Mouse (Mus musculus) spleen, adult 2 months (tissue): ENCODE results near the gene Cenpo. TPM values are rescaled to one million over a fixed set of nuclear protein-coding genes. Genes with fewer than 3 reads are reported as not detected.
"Not testable (repeated sequence)": the region's sequence is repeated elsewhere in the genome, so short reads cannot be mapped to it uniquely, and the experiment has no call there.

Experiments used
- DNase-seq, 2 experiments: peaks; one replicate each; pipeline versions ENCODE4 v3.0.0 to v3.0.0-alpha.2; 2012 to 2021; ENCODE audit warnings: low spot score in 2 of 2, low read depth in 1 of 2
- H3K27ac ChIP-seq: fragments of 200-500 bp; 2 replicates; pipeline ENCODE4 v1.5.1; 2012; ENCODE audit warnings: low read length, inconsistent platforms; ENCODE audit not compliant: insufficient read depth
- H3K27me3 ChIP-seq: fragments of 200-500 bp; 2 replicates; pipeline ENCODE4 v1.6.1; 2012; ENCODE audit warnings: mild to moderate bottlenecking, moderate library complexity, low read length, inconsistent platforms; ENCODE audit not compliant: control insufficient read depth, insufficient read depth
- H3K36me3 ChIP-seq: fragments of 200-500 bp; 2 replicates; pipeline ENCODE4 v1.6.1; 2012; ENCODE audit warnings: mild to moderate bottlenecking, low read length, inconsistent platforms; ENCODE audit not compliant: control insufficient read depth, insufficient read depth
- H3K4me1 ChIP-seq: fragments of 200-500 bp; 2 replicates; pipeline ENCODE4 v1.6.1; 2011; ENCODE audit warnings: inconsistent platforms; ENCODE audit not compliant: control insufficient read depth, insufficient read depth, insufficient read length
- H3K4me3 ChIP-seq: fragments of 200-500 bp; 2 replicates; pipeline ENCODE4 v1.5.1; 2011; ENCODE audit warnings: mild to moderate bottlenecking, inconsistent platforms; ENCODE audit not compliant: insufficient read depth, insufficient read length; ENCODE audit errors: extremely low read depth
- CTCF ChIP-seq: fragments of 200-500 bp; IDR thresholded peaks from 2 replicates; pipeline ENCODE4 v1.5.1; 2011; ENCODE audit warnings: mild to moderate bottlenecking, inconsistent platforms; ENCODE audit not compliant: insufficient read depth, insufficient read length, insufficient replicate concordance; ENCODE audit errors: extremely low read depth
- POLR2A ChIP-seq: fragments of 200-500 bp; IDR thresholded peaks from 2 replicates; pipeline ENCODE4 v1.6.1; 2011; ENCODE audit warnings: low read depth, low read length, inconsistent platforms
- WGBS: fragments of 180-500 bp; shearing (Covaris S2); methylation state at CpG from one replicate; pipeline ENCODE4 v1.1.7; 2018; 5-methylcytosine and 5-hydroxymethylcytosine counted together
- polyA plus RNA-seq: library from polyadenylated mRNA; depleted of rRNA; stranded (reverse); fragments of >200 nt; gene quantifications from 2 replicates; pipeline ENCODE4 v1.2.3, GENCODE M21; 2012

Gene Cenpo
- polyA plus RNA-seq, 1 experiment, result 10.6 TPM

- DNase-seq, result no peak
- WGBS, result 89% methylated on average over 6 of the region's 6 CpGs
- Histone ChIP-seq H3K4me3 (no peak overlapping the region), H3K4me1 (no peaks in the 10 kb centered on the region), H3K36me3 (peaks cover 13% of the 10 kb centered on the region; the same call in 1 of the 2 replicates), H3K27me3 (no peaks in the 10 kb centered on the region), H3K27ac (no peak overlapping the region)
- no peak for TF ChIP-seq POLR2A
- no peak for TF ChIP-seq CTCF
These were observed 15.7 kb upstream of the Cenpo start for GRCm38 (mm10) chr12:4249786-4250185.

DNA sequence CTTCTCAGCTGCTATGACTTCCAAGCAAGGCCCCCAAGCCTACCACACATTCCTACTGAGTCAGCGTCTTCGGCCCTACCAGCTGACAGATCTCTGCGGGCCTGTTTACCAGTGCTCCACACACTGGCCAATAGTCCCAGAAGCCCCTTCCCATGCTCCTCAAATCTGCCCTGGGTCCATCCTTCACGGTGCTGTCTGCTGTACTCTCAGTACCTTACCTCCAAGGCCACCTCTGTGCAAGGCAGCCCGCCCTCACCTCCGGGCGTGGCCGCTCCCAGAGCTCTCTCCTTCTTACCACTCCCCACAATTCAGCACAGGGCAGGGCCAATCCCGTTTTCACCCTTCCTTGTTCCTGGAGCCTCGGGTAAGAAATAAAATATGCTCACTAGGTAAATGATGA lies 11.6 kb upstream of the Cenpo start:
- no peak for DNase-seq
- Histone ChIP-seq H3K4me3 (no peak overlapping the region), H3K36me3 (peaks cover 9% of the 10 kb centered on the region; the same call in 1 of the 2 replicates), H3K4me1 (no peaks in the 10 kb centered on the region), H3K27ac (no peak overlapping the region), H3K27me3 (no peaks in the 10 kb centered on the region)
- WGBS, result 89% methylated on average over 10 of the region's 10 CpGs
- TF ChIP-seq POLR2A (no peak), CTCF (no peak)

DNA sequence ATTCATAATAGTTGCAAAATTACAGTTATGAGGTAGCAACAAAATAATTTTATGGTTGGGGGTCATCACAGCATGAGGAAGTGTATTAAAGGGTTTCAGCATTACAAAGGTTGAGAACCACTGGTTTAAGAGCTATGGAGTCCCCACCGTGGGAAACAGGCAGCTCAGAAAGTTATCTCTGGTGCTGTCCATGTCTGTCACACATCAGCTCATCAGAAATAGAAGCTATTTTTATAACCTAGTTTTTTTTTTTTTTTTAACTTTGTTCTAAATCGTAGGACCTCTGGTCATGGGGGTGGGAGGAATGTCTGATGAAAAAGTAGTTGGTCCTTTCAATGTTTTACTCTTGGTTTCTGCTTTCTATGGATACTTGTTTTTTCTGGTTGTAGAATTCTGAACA lies 9.7 kb upstream of the Cenpo start:
- Histone ChIP-seq H3K4me1 (no peaks in the 10 kb centered on the region), H3K36me3 (peaks cover 2% of the 10 kb centered on the region; the same call in 1 of the 2 replicates), H3K4me3 (no peak overlapping the region), H3K27me3 (no peaks in the 10 kb centered on the region), H3K27ac (no peak overlapping the region)
- TF ChIP-seq POLR2A (no peak), CTCF (no peak)
- WGBS, result 76% methylated on average over 2 of the region's 2 CpGs
- no peak for DNase-seq

DNA sequence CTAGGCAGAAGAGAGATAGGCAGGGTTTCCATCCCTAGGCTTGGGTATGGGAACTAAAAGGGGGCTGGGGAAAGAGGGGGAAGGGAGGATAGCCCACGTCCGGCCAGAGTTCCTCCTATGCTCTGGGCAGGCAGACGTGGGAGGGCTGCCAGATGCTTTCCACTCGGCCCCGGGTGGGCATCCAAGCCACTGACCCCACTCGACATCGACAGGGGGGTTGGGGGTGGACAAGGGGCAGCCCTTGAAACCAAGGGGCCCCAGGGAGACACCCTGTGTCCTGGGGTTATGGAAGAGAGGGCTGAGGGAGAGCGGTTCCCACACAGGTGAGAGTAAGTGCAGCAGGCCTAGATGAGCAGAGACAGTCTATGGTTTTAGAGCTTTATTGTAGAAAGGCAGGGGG lies 6.2 kb upstream of the Cenpo start:
- 85% methylated on average over 8 of the region's 8 CpGs for WGBS
- H3K4me1 ChIP-seq, H3K27ac ChIP-seq, DNase-seq, H3K4me3 ChIP-seq, H3K27me3 ChIP-seq, H3K36me3 ChIP-seq: not testable (repeated sequence)

DNA sequence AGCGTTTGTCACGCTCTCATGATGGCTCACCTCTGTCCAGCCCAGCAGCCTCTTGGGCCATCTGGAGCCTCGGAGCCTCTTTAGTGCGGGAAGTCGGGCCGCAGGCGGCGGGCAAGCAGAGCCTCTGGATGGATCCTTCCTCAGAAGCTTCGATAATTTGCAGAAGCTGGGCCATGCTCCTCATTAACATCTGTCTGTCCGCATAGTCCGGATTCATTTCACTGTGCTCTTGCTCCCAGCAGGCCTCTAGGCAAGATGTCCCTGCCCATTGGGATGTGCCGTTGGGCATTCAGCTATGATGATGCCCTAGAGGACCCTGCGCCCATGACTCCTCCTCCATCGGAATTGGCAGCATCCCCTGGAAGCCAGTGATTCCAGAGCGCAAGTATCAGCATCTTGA lies 3.4 kb upstream of the Cenpo start:
- 92% methylated on average over 15 of the region's 15 CpGs for WGBS
- H3K27ac ChIP-seq, result 0 out of 2 replicates have a peak overlapping the region, but pooled peaks have one; percentile 21
- no peak overlapping the region for H3K4me3 ChIP-seq
- DNase-seq, result no peak
- H3K27me3 ChIP-seq, result no peaks in the 10 kb centered on the region
- H3K4me1 ChIP-seq, result peaks cover 3% of the 10 kb centered on the region; the same call in 1 of the 2 replicates
- H3K36me3 ChIP-seq, result peaks cover 3% of the 10 kb centered on the region; the same call in 1 of the 2 replicates
- no peak for TF ChIP-seq CTCF
- no peak for TF ChIP-seq POLR2A

GRCm38 (mm10) chr12:4232777-4233176 lies 1.3 kb downstream of the Cenpo start:
- H3K4me1 ChIP-seq, result peaks cover 3% of the 10 kb centered on the region; the same call in 1 of the 2 replicates
- no peak overlapping the region for H3K27ac ChIP-seq
- H3K27me3 ChIP-seq, result no peaks in the 10 kb centered on the region
- TF ChIP-seq CTCF, result no peak
- no peak for TF ChIP-seq POLR2A
- WGBS, result 14% methylated on average over 4 of the region's 4 CpGs
- no peak for DNase-seq
- H3K36me3 ChIP-seq, result peaks cover 7% of the 10 kb centered on the region
- H3K4me3 ChIP-seq, result no peak overlapping the region; the same call in 1 of the 2 replicates

GRCm38 (mm10) chr12:4230156-4230555 lies 3.9 kb downstream of the Cenpo start:
- TF ChIP-seq POLR2A, result no peak
- TF ChIP-seq CTCF, result no peak
- Histone ChIP-seq H3K4me3 (no peak overlapping the region), H3K27ac (no peak overlapping the region), H3K4me1 (peaks cover 3% of the 10 kb centered on the region; the same call in 1 of the 2 replicates), H3K27me3 (no peaks in the 10 kb centered on the region), H3K36me3 (peaks cover 15% of the 10 kb centered on the region)
- 91% methylated on average over 7 of the region's 7 CpGs for WGBS
- DNase-seq, result no peak
